Mouse (Mus musculus): Measurements from ENCODE around the gene Med9.
"Not testable (repeated sequence)": the region's sequence is repeated elsewhere in the genome, so short reads cannot be mapped to it uniquely, and the experiment has no call there.

Med9 gene

DNA sequence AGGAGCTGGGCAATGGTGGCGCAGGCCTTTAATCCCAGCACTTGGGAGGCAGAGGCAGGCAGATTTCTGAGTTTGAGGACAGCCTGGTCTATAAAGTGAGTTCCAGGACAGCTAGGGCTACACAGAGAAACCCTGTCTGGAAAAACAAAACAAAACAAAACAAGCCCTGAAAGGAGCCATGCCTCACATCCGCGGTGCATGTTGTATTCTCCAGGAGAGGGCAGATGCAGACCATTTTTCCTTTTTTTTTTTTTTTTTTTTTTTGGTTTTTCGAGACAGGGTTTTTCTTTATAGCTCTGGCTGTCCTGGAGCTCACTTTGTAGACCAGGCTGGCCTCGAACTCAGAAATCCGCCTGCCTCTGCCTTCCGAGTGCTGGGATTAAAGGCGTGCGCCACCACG is 3.2 kb upstream of the Med9 start:
- ATAC-seq (ENCODE audit: low TSS enrichment), result not testable (repeated sequence)

DNA sequence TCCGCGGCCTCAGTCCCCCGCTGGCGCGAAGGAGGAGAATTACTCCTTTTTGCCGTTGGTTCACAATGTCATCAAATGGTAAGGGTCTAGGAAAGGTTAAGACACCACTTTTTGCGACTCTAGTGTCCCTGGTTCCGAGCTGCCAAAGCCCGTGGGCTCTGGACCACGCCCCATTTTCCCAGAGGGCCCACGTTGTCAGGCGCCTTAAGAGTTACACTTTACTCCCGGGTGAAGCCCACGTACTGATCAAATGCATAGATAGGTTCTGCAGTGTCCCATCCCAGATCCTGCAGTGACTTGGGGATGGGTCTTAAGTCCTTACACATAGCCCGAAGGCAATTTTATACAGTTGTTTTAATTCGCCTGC is 378 bp downstream of the Med9 start:
- ATAC-seq (ENCODE audit: low TSS enrichment), result peak; percentile 53; the same call in 1 of the 2 replicates

DNA sequence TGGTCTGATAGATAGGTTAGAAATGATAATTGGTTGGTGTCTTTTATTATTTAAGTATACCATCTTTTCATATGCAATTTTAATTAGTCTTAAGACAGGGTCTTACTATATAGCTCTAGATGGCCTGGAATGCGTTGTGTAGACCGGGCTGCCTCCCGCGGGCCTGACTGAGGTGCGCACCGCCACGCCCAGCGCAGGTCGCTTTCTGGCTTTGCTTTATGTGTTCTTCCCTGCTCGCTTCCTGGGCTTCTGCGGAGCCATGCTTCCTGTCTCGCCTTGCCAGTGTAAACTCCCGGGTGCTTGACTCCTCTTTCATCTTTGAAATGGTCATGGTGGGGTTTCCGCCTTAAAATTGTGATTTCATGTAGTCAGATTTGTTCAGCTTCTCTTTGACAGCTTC is 4.9 kb downstream of the Med9 start:
- no peak for ATAC-seq (ENCODE audit: low TSS enrichment)

DNA sequence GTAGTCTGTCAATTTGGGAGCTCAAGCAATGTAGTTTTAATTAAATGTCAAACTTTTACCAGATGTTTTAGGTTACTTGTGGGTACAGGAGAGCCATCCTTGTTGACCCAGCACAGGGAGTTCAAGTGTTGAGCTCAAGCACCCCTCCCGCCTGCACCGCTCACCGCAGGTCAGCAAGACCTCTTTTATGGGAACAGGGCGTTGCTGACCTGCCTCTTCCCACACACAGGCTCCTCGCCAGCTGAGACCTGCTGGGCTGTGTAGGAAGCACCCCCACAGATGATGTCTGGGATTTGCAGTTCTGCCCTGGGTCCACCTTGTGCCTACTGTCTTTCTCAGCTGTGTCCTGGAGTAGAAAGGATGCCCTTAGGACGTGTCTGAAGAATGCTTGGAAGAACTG is 8.7 kb downstream of the Med9 start:
- ATAC-seq (ENCODE audit: low TSS enrichment), result no peak

GRCm38 (mm10) chr11:59959453-59959852 is 11.4 kb downstream of the Med9 start:
- ATAC-seq (ENCODE audit: low TSS enrichment), result no peak

DNA sequence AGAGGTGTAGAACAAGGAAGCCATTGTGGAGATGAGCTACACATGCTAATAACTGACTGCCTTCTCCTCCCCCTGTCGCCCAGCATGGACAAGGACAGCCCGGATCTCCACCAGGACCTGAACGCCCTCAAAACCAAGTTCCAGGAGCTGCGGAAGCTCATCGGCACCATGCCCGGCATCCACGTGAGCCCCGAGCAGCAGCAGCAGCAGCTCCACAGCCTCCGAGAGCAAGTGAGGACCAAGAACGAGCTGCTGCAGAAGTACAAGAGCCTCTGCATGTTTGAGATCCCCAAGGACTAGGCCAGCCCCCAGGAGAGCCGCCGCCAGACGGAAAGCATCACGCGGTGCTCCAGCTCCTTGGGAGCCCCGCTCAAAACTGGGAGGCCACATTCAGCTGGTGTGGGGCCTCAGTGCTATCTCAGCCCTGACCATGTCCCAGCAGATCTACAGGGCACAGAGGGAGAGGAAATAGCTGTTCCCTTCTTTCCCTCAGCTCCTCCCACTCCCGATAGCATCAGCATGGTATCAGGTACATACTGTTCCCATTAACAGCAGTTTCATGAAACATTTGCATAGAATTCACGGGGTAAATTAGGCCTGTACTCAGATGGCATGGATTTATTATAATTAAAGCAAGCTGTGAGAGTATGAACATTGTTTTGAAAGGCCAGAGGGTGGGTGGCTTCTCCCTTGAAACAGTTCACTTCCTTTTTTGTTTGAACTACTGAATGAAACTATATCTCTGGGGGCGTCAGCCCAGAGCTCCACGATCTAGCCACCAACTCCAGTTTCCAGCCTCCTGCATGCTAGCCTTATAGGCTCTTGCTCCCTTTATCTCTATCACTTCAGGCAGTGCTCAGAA is 12.7 kb downstream of the Med9 start:
- ATAC-seq (ENCODE audit: low TSS enrichment), result peak; percentile 14; the same call in 1 of the 2 replicates

DNA sequence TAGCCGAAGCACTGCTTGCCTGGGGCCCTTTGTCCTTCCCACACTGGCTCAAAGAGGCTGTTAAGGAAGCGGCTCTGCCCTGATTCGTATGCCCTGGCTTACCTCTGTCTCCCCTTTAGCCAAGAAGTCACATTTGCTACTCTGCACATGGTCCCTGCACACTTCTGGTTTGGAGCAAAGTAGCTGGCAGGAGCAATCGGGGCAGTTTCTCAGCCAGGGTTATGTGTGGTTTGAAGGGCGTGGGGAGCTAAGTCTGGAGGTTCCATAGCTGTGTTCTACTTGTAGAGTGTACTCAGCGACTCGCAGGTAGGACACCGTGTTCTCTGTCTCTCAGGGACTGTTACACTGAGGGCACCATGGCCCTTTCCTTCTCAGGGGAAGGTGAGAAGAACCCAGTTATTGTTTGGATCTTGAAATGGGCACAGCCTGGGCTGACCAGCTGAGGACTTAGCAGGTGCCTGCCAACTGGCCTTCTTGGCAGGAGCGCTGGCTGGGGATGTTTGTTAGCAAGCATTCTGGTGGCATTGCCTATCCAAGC is 13.4 kb downstream of the Med9 start:
- ATAC-seq (ENCODE audit: low TSS enrichment), result no peak

DNA sequence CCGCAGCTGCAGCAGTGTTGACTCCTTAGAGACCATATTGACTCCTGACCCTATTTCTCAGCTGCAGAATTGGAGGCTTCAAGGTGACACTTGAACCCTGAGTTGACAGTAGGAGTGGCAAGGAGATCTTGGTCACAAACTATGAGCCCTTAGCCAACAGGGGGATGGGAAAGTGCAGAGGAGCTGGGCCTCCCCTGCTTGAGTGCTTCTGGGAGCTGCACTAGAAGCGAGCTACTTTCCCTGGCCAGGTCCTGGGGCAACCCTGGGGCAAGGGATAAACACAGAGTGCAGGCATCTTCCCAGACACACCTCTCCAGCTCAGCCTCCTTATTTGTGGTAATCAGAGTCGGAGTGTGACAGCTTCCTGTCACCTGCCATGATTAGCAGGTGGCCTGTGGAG is 14.6 kb downstream of the Med9 start:
- ATAC-seq (ENCODE audit: low TSS enrichment), result no peak

DNA sequence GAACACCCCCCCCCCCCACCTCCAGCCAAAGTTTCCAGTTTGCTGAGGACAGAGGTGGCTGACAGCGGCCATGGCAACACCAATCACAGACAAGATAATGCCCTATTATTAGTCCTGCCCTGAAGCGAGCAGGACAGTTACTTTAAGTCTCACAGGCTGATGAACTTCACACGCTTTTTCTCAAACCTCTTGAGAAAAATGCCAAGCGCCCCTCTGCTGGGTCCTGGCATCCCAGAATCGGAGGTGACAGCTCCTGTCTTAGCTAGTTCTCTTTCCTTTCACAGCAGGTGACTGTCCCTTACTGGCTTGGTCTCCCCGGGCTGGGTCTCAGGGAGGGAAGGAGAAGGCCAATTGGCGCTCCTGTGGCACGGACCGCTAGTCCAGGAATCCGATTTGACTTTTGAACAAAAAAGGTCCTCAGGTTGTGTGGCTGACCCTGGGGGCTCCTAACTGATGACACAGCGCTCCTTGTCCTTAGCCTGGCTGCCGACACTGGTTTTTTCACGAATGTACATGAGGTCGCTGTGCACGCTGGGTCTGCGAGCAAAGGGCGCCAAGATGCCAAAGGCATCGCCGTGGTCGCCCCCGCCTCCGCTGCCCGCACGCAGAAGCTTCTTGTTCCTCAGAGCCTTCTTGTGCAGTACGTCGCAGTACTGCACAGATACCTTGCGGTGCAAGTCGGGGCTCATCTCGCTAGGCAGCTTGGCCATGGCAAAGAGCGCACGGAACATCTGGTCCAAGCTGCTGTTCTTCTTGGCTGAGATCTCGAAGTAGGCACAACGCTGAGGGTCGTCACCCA is 15.6 kb downstream of the Med9 start:
- ATAC-seq (ENCODE audit: low TSS enrichment), result no peak

DNA sequence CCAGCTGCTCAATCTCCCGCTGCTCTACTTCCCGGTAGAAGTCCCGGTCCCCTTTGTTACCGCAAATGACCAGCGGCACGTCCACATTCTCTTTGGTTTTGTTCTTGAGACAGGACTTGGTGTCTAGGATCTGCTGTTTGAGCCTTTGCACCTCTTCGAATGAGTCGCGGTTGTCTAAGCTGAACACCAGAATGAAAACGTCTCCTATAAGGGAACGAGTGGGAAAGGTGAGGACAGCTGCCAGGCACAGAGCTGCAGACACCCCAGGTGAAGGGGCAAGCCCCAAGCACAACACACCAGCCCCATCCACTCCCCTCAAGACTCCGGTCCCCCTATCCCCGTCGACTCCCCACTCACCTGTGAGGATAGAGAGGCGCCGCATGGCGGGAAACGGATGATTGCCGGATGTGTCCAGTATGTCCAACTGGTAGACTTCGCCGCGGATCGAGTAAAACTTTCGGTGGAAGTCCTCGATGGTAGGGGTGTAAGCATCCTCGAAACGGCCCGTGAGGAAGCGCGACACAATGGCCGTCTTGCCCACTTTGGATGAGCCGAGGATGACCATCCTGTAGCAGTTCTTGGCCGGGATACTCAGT is 16.3 kb downstream of the Med9 start:
- ATAC-seq (ENCODE audit: low TSS enrichment), result no peak

DNA sequence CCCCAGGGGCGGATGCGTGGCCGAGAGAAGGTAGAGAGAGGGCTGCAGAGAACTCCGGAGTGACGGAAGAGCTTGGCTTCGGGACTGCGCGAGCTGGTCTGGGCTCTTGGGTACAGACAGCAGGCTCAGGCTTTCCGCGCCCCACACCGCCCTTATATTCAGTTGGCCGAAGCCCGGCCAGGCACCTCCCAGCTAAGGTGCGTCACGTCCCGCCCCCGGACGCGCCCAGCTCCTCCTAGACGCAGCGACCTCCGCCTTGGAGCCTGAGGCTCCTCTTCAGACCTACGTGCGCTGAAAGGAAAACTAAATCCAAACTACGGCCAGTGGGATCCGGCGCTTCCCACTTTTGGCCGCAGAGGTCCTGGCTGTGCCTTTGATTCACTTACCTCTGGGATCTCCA is 16.8 kb downstream of the Med9 start, which contains the start of gene Rasd1:
Rasd1 (minus strand) TSS at position 127 of the 400 bp plus-strand sequence.
- ATAC-seq (ENCODE audit: low TSS enrichment), result peak; percentile 60

DNA sequence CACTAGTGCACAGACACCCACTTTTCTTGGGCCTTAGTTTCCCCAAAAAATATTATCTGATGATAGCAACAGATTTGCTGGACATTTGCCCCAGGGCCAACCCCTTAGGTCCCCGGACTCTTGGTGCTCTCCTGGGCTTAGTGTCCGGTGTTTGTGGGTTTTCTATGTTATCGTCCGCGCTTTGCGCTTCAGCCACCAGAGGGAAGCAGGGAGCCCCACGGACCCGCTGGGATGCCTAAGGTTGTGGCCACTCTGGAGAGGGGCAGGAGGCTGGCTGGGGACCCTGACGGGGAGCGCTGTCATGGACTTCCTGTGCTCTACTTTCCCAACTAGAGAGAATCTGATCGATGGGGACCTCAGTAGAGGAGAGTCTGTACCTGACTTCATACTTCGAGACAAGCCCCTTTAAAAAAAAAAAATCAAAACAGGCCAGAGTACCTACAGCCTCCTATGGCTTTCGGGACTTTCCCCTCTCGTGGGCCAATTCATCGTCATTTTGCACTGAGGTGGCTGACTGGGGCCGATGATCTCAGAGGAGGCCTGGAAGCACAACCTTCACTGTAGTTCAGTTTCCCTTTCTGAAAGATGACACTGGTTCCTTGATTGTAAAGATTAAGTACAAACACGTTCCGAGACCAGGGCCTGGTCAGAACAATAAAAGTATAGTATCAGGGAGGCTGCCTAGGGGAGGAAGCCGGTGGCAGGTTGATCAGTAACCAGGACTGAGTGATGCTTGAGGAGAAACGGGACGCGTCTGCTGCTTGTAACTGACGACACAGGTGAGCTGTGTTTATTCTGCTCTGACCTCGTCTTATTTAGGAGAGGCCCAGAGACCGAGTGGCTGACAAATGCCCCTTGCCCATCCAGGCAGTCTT is 17.5 kb downstream of the Med9 start:
- peak; percentile 62; the same call in 1 of the 2 replicates for ATAC-seq (ENCODE audit: low TSS enrichment)

DNA sequence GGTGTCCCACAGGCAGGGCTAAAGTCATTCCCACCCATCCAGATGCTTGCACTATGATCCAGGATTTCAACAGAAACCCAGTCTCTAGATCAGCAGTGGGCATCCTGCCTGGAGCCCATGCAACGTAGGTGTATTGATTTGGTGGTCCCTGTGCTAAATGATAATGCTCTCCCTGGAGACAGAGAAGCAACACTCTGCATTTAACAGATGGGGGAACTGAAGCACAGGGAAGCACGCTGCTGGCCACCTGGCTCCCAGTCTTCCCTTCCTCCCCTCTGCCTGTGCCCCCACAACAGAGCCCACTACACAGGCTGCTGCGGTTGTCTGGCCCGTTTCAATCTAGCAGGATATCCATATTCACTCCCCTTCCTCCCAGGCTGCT is 18.1 kb downstream of the Med9 start:
- no peak for ATAC-seq (ENCODE audit: low TSS enrichment)

- ATAC-seq (ENCODE audit: low TSS enrichment), result no peak
Measured at GRCm38 (mm10) chr11:59967765-59968164, 19.8 kb downstream of the Med9 start.

GRCm38 (mm10) chr11:59970780-59971179 is 22.8 kb downstream of the Med9 start:
- no peak for ATAC-seq (ENCODE audit: low TSS enrichment)

DNA sequence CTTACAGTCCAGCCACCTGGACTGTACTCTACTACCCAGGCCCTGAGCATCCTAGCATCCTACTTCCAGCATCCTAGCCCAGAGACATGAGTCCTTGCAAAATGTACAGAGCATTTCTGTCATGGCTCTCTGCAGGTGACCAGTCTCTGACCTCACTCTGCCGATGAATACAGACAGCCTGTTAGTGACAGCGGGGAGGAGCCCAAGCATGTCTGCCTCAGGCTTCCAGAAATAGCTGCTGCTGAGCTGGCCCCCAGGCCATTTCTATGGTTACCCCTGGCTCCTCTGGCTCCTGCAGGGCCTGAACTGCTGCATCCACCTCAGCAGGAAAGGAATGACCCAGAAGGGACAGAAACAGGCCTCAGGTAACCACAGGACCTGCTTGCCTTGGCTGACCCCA is 23.7 kb downstream of the Med9 start:
- no peak for ATAC-seq (ENCODE audit: low TSS enrichment)

DNA sequence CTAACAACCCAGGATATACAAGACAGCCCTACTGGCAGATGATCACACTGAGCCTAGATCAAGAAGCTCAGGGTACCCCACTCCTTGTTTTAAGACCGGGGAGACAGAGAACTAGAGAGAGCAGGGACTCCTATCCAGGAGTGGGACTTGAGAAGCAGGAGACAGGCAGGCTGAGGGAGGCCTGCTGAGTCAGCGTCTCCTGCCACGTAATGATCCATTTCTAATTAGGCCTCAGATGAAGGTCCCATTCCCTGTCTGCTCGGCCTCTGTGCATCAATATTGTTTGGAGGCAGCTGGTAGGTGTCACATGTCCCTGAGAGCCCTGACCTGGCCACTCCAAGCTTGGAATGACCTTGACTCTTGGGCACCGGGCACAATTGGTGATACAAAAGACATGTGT is 25.4 kb downstream of the Med9 start:
- no peak for ATAC-seq (ENCODE audit: low TSS enrichment)

DNA sequence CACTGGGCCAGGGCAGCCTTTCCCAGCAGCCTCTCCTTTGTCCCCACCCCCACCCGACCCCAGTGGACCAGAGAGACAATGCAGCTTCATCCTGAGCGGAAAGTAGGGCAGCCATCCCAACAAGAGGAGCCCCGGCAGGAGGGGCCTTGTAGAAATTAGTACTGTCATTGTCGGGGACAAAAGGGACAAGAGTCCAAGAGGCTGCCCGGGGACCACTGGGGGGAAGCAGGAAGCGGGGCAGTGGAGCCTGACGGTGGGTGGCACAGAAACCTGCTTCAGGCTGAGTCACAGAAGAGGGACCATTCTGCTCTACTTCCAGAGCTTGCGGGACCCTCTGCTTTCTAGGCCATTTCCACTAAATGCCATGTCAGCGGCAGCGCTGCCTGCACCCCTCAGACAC is 27.2 kb downstream of the Med9 start:
- ATAC-seq (ENCODE audit: low TSS enrichment), result no peak

DNA sequence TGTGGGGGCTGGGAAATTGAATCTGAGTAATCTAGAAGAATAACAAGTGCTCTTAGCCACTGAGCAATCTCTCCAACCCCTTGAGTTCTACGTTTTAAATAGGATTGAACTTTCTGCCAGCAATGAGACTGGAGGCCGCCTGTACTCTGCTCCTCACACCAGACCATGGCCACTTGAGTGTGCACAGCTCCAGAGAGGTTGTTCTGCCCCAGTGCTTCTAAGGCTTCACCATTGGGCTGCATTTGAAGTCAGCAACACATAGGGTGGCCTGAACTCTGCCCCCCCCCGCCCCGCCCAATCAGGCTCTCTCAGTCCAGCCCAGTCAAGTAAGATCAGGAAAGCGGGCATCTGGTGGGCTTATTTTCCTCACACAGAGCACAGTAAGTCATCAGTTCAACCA is 29.8 kb downstream of the Med9 start:
- ATAC-seq (ENCODE audit: low TSS enrichment), result no peak

- no peak for ATAC-seq (ENCODE audit: low TSS enrichment)
Measured at GRCm38 (mm10) chr11:59989406-59989805, 41.4 kb downstream of the Med9 start.

DNA sequence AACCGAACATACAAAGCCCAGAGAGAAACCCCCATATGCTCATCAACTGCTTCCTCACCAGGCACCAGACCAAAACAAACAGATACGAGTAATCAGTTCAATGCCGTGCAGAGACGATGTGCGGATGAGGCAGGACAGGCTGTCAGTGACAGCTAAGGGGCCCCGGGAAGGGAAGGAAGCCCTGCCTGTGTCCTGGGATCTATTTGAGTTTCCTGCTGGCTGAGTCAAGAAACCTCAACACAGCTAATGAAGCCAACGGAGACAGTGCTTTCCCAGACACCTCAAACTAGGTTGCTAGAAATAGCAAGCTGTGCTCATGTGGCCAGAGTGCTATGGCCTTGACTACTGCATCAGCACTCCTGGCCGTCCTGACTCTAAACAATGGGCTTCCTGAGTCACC is 43.4 kb downstream of the Med9 start:
- ATAC-seq (ENCODE audit: low TSS enrichment), result no peak
